Mouse (Mus musculus): ENCODE data around the gene Tm9sf4. TPM values are rescaled to one million over a fixed set of nuclear protein-coding genes. Genes with fewer than 3 reads are reported as not detected.

Tm9sf4 gene
- total and polyA plus RNA-seq, 2 experiments from 2014 or later: 35.7 to 38.2 TPM

GRCm38 (mm10) chr2:153157270-153157669, 3.8 kb upstream of the Tm9sf4 start:
- ATAC-seq (ENCODE audit: insufficient read depth, low read depth): no peak
- H3K27me3 ChIP-seq (ENCODE audit: control insufficient read depth, insufficient read depth, low read length): no peaks in the 10 kb centered on the region

GRCm38 (mm10) chr2:153160133-153160532, 970 bp upstream of the Tm9sf4 start:
- ATAC-seq (ENCODE audit: insufficient read depth, low read depth) (no peak), DNase-seq (ENCODE audit: low spot score) (no peak)
- Histone ChIP-seq H3K4me2 (ENCODE audit: low read depth, low read length) (no peak overlapping the region), H3K9ac (replicated peaks; ENCODE audit: low read depth, low read length) (no peak overlapping the region), H3K27me3 (ENCODE audit: control insufficient read depth, insufficient read depth, low read length) (no peaks in the 10 kb centered on the region), H3K4me1 (ENCODE audit: control insufficient read depth, insufficient read depth) (peaks cover 6% of the 10 kb centered on the region), H3K9me3 (replicated peaks; ENCODE audit: control insufficient read depth, low read length) (no peaks in the 10 kb centered on the region), H3K4me3 (ENCODE audit: low read depth, low read length) (no peak overlapping the region), H3K27ac (ENCODE audit: low read depth) (no peak overlapping the region), H3K36me3 (replicated peaks; ENCODE audit: control insufficient read depth, insufficient read depth, low read length) (no peaks in the 10 kb centered on the region)
- WGBS: 78% methylated on average over 5 of the region's 5 CpGs
- TF ChIP-seq CTCF (IDR thresholded peaks at IDR 0.05; ENCODE audit: low read depth) (no peak), EP300 (IDR thresholded peaks at IDR 0.05; ENCODE audit: low read depth) (no peak)

More at GRCm38 (mm10) chr2:153157270-153157669, 3.8 kb upstream of the Tm9sf4 start:
- Histone ChIP-seq H3K27ac (ENCODE audit: low read depth) (no peak overlapping the region), H3K4me3 (ENCODE audit: low read depth, low read length) (no peak overlapping the region), H3K4me1 (ENCODE audit: control insufficient read depth, insufficient read depth) (peaks cover 5% of the 10 kb centered on the region), H3K4me2 (ENCODE audit: low read depth, low read length) (no peak overlapping the region), H3K36me3 (replicated peaks; ENCODE audit: control insufficient read depth, insufficient read depth, low read length) (no peaks in the 10 kb centered on the region), H3K9ac (replicated peaks; ENCODE audit: low read depth, low read length) (no peak overlapping the region), H3K9me3 (replicated peaks; ENCODE audit: control insufficient read depth, low read length) (no peaks in the 10 kb centered on the region)
- WGBS: 58% methylated on average over 1 of the region's 3 CpGs
- DNase-seq (ENCODE audit: low spot score): no peak
- TF ChIP-seq CTCF (IDR thresholded peaks at IDR 0.05; ENCODE audit: low read depth) (peak; percentile 13; the same call in 1 of the 2 replicates), EP300 (IDR thresholded peaks at IDR 0.05; ENCODE audit: low read depth) (no peak)

- Histone ChIP-seq H3K9me3 (replicated peaks; ENCODE audit: control insufficient read depth, low read length) (no peaks in the 10 kb centered on the region), H3K36me3 (replicated peaks; ENCODE audit: control insufficient read depth, insufficient read depth, low read length) (no peaks in the 10 kb centered on the region), H3K27me3 (ENCODE audit: control insufficient read depth, insufficient read depth, low read length) (no peaks in the 10 kb centered on the region), H3K4me2 (ENCODE audit: low read depth, low read length) (peak overlapping the region; percentile 68), H3K9ac (replicated peaks; ENCODE audit: low read depth, low read length) (peak overlapping the region; percentile 79), H3K4me1 (ENCODE audit: control insufficient read depth, insufficient read depth) (peaks cover 6% of the 10 kb centered on the region), H3K4me3 (ENCODE audit: low read depth, low read length) (peak overlapping the region; percentile 85), H3K27ac (ENCODE audit: low read depth) (peak overlapping the region; percentile 84)
- under 1% methylated on average over 16 of the region's 16 CpGs for WGBS
- peak; percentile 16 for DNase-seq (ENCODE audit: low spot score)
- TF ChIP-seq EP300 (IDR thresholded peaks at IDR 0.05; ENCODE audit: low read depth) (no peak), CTCF (IDR thresholded peaks at IDR 0.05; ENCODE audit: low read depth) (no peak)
- ATAC-seq (ENCODE audit: insufficient read depth, low read depth): peak; percentile 47; the same call in 1 of the 2 replicates
Measured at GRCm38 (mm10) chr2:153161684-153162080, 579 bp downstream of the Tm9sf4 start.

- Histone ChIP-seq H3K4me3 (ENCODE audit: low read depth, low read length) (no peak overlapping the region), H3K9ac (replicated peaks; ENCODE audit: low read depth, low read length) (no peak overlapping the region), H3K27ac (ENCODE audit: low read depth) (no peak overlapping the region), H3K4me1 (ENCODE audit: control insufficient read depth, insufficient read depth) (peaks cover 12% of the 10 kb centered on the region), H3K9me3 (replicated peaks; ENCODE audit: control insufficient read depth, low read length) (no peaks in the 10 kb centered on the region), H3K4me2 (ENCODE audit: low read depth, low read length) (no peak overlapping the region), H3K27me3 (ENCODE audit: control insufficient read depth, insufficient read depth, low read length) (no peaks in the 10 kb centered on the region), H3K36me3 (replicated peaks; ENCODE audit: control insufficient read depth, insufficient read depth, low read length) (no peaks in the 10 kb centered on the region)
- TF ChIP-seq EP300 (IDR thresholded peaks at IDR 0.05; ENCODE audit: low read depth) (no peak), CTCF (IDR thresholded peaks at IDR 0.05; ENCODE audit: low read depth) (no peak)
- DNase-seq (ENCODE audit: low spot score): no peak
- WGBS: 87% methylated on average over 6 of the region's 6 CpGs
- ATAC-seq (ENCODE audit: insufficient read depth, low read depth): no peak
Measured at GRCm38 (mm10) chr2:153167136-153167535, 6.0 kb downstream of the Tm9sf4 start.

- no peak for TF ChIP-seq CTCF (IDR thresholded peaks at IDR 0.05; ENCODE audit: low read depth)
- no peak for TF ChIP-seq EP300 (IDR thresholded peaks at IDR 0.05; ENCODE audit: low read depth)
- no peaks in the 10 kb centered on the region for H3K36me3 ChIP-seq (replicated peaks; ENCODE audit: control insufficient read depth, insufficient read depth, low read length)
- H3K27ac ChIP-seq (ENCODE audit: low read depth): no peak overlapping the region
- ATAC-seq (ENCODE audit: insufficient read depth, low read depth) (no peak), DNase-seq (ENCODE audit: low spot score) (no peak)
- H3K27me3 ChIP-seq (ENCODE audit: control insufficient read depth, insufficient read depth, low read length): no peaks in the 10 kb centered on the region
- H3K9ac ChIP-seq (replicated peaks; ENCODE audit: low read depth, low read length): no peak overlapping the region
- H3K4me2 ChIP-seq (ENCODE audit: low read depth, low read length): no peak overlapping the region
- 31% methylated on average over 2 of the region's 2 CpGs for WGBS
- no peak overlapping the region for H3K4me3 ChIP-seq (ENCODE audit: low read depth, low read length)
- no peaks in the 10 kb centered on the region for H3K9me3 ChIP-seq (replicated peaks; ENCODE audit: control insufficient read depth, low read length)
- H3K4me1 ChIP-seq (ENCODE audit: control insufficient read depth, insufficient read depth): peaks cover 10% of the 10 kb centered on the region; the same call in 1 of the 2 replicates
Measured at GRCm38 (mm10) chr2:153168134-153168820, 7.2 kb downstream of the Tm9sf4 start.

All from heart, postnatal 0 days (tissue).